Mouse (Mus musculus) cerebellum, adult 2 months (tissue): Measurements from ENCODE around the gene Gm10401.

Experiments
- CTCF ChIP-seq: fragments of 200-500 bp; IDR thresholded peaks from 2 replicates; pipeline ENCODE4 v1.5.1; 2011; ENCODE audit warnings: low read depth, mild to moderate bottlenecking, control low read depth, low read length, moderate library complexity, borderline replicate concordance; ENCODE audit not compliant: insufficient read depth
- POLR2A ChIP-seq: fragments of 200-500 bp; IDR thresholded peaks from 2 replicates; pipeline ENCODE4 v1.6.1; 2011; ENCODE audit warnings: low read length, control low read depth, borderline replicate concordance; ENCODE audit not compliant: insufficient read depth

DNA sequence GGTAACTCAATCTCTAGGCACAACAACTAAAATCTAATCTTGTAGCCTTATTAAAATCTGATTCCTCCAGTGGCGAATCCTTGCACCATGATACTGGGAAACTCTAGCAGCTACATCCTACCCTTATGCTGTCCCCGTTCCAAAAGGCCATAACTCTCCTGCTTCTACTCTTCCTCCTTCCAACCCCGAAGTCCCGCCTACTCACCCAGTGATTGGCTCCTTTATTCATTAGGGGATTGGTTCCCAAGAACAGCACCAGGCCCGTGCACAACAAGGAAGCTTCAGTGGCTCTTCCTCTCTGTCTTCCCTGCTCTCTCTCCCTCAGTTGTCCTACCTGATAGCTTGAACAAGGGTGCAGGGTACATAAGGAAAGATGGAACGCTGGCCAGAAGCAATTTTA is 47.3 kb downstream of the Gm10401 start:
- TF ChIP-seq CTCF (no peak), POLR2A (no peak)
